Mouse (Mus musculus) myocyte (in vitro differentiated cells): Measurements from ENCODE around the gene Npsr1.

Source experiments
- MAX ChIP-seq: IDR thresholded peaks from one replicate; pipeline ENCODE4 v1.6.1; 2011; ENCODE audit warnings: low read depth, mild to moderate bottlenecking, control low read depth
- POLR2A ChIP-seq: IDR thresholded peaks from one replicate; pipeline ENCODE4 v1.6.1; 2011; ENCODE audit warnings: low read depth, mild to moderate bottlenecking, control low read depth, moderate library complexity; ENCODE audit not compliant: insufficient read length

- no peak for TF ChIP-seq POLR2A
- no peak for TF ChIP-seq MAX
Observed at GRCm38 (mm10) chr9:24351402-24351801, 253.6 kb downstream of the Npsr1 start.
